Mouse (Mus musculus): ENCODE measurements around the gene Nefh. TPM values are rescaled to one million over a fixed set of nuclear protein-coding genes. Genes with fewer than 3 reads are reported as not detected.

The Nefh gene
- polyA plus RNA-seq, 2 experiments = 0.16 to 0.22 TPM

GRCm38 (mm10) chr11:4894848-4895816 lies 52.7 kb downstream of the Nefh start, which contains the start of gene Thoc5:
Thoc5 (plus strand) TSS chr11:4895320.
- Histone ChIP-seq H3K27me3 (ENCODE audit: control insufficient read depth, insufficient read depth, low read length) (no peaks in the 10 kb centered on the region), H3K27ac (peak within 1 kb of the TSS; percentile 21), H3K4me1 (replicated peaks; ENCODE audit: control insufficient read depth in 2 of 2, insufficient read depth in 2 of 2, low read length in 1 of 2) (peaks cover 0 to 6% of the 10 kb centered on the region in 2 experiments; a peak in 3 of 4 replicates), H3K9me3 (ENCODE audit: control insufficient read depth, low read length) (no peaks in the 10 kb centered on the region), H3K4me2 (ENCODE audit: low read depth) (peak within 1 kb of the TSS; percentile 93), H3K9ac (replicated peaks) (peak within 1 kb of the TSS; percentile 83), H3K4me3 (ENCODE audit: insufficient read depth in 1 of 2, low read depth in 2 of 2, low read length in 2 of 2) (peak within 1 kb of the TSS; percentile 84 to 93), H3K36me3 (replicated peaks; ENCODE audit: control insufficient read depth, insufficient read depth, low read depth) (0 out of 2 replicates have a peak, but pooled peaks cover 2% of the 10 kb centered on the region)
- ATAC-seq (ENCODE audit: insufficient read depth) (peak; percentile 84), DNase-seq (ENCODE audit: low read depth in 3 of 3, low spot score in 3 of 3) (peak; percentile 66 to 79 (median 71))
- 2% methylated on average over 52 of the region's 52 CpGs for WGBS (ENCODE audit: insufficient replicate concordance)
- no peak for TF ChIP-seq EP300 (IDR thresholded peaks at IDR 0.05; ENCODE audit: low read depth)
- TF ChIP-seq CTCF (IDR thresholded peaks at IDR 0.05; ENCODE audit: low read depth) = no peak

Small RNAs within 50 kb of the gene (microRNA-seq; reads per million reads assigned to microRNA genes)
- gene Mir6918 = not detected

Other genes with a start within 250 kb of the Nefh start
- gene Uqcr10, start 243.7 kb downstream of the Nefh start, polyA plus RNA-seq (2012; rRNA removed) = 481 and 569 TPM in 2 replicates
- 728 and 747 TPM in 2 replicates for gene Uqcr10, start 243.7 kb downstream of the Nefh start, polyA plus RNA-seq (2014; fragmentation: Nextera tagmentation; extraction: Ambion mirVana)
- gene Zmat5, start 243.4 kb downstream of the Nefh start, polyA plus RNA-seq (2012; rRNA removed) = 15.5 and 15.9 TPM in 2 replicates
- gene Zmat5, start 243.4 kb downstream of the Nefh start, polyA plus RNA-seq (2014; fragmentation: Nextera tagmentation; extraction: Ambion mirVana) = 25.7 and 26.3 TPM in 2 replicates
- 0.02 TPM in 2 replicates for gene Cabp7, start 201.3 kb downstream of the Nefh start, polyA plus RNA-seq (2012; rRNA removed)
- 0.04 and 0.09 TPM in 2 replicates for gene Cabp7, start 201.3 kb downstream of the Nefh start, polyA plus RNA-seq (2014; fragmentation: Nextera tagmentation; extraction: Ambion mirVana)
- 9.3 and 12.1 TPM in 2 replicates for gene Nf2, start 98.5 kb downstream of the Nefh start, polyA plus RNA-seq (2012; rRNA removed)
- 10.7 TPM in 2 replicates for gene Nf2, start 98.5 kb downstream of the Nefh start, polyA plus RNA-seq (2014; fragmentation: Nextera tagmentation; extraction: Ambion mirVana)
- gene Nipsnap1, start 74.1 kb downstream of the Nefh start, polyA plus RNA-seq (2012; rRNA removed) = 33.2 and 41.9 TPM in 2 replicates
- 63.4 and 70.2 TPM in 2 replicates for gene Nipsnap1, start 74.1 kb downstream of the Nefh start, polyA plus RNA-seq (2014; fragmentation: Nextera tagmentation; extraction: Ambion mirVana)
- 12.8 and 17.2 TPM in 2 replicates for gene Thoc5, start 52.7 kb downstream of the Nefh start, polyA plus RNA-seq (2012; rRNA removed)
- gene Thoc5, start 52.7 kb downstream of the Nefh start, polyA plus RNA-seq (2014; fragmentation: Nextera tagmentation; extraction: Ambion mirVana) = 15.9 and 19.3 TPM in 2 replicates
- gene Ap1b1, start 38.8 kb upstream of the Nefh start, polyA plus RNA-seq (2012; rRNA removed) = 54.1 and 58.8 TPM in 2 replicates
- gene Ap1b1, start 38.8 kb upstream of the Nefh start, polyA plus RNA-seq (2014; fragmentation: Nextera tagmentation; extraction: Ambion mirVana) = 64.1 and 77.8 TPM in 2 replicates
- 0.21 and 0.32 TPM in 2 replicates for gene Rasl10a, start 110.1 kb upstream of the Nefh start, polyA plus RNA-seq (2012; rRNA removed)
- 0.34 and 0.38 TPM in 2 replicates for gene Rasl10a, start 110.1 kb upstream of the Nefh start, polyA plus RNA-seq (2014; fragmentation: Nextera tagmentation; extraction: Ambion mirVana)
- 10.9 and 11.3 TPM in 2 replicates for gene Gas2l1, start 117.3 kb upstream of the Nefh start, polyA plus RNA-seq (2012; rRNA removed)
- 12.1 and 17.1 TPM in 2 replicates for gene Gas2l1, start 117.3 kb upstream of the Nefh start, polyA plus RNA-seq (2014; fragmentation: Nextera tagmentation; extraction: Ambion mirVana)
- 11.0 and 15.0 TPM in 2 replicates for gene Rhbdd3, start 150.9 kb upstream of the Nefh start, polyA plus RNA-seq (2012; rRNA removed)
- gene Rhbdd3, start 150.9 kb upstream of the Nefh start, polyA plus RNA-seq (2014; fragmentation: Nextera tagmentation; extraction: Ambion mirVana) = 11.1 and 11.8 TPM in 2 replicates
- gene Ewsr1, start 151.2 kb upstream of the Nefh start, polyA plus RNA-seq (2012; rRNA removed) = 185 and 220 TPM in 2 replicates
- gene Ewsr1, start 151.2 kb upstream of the Nefh start, polyA plus RNA-seq (2014; fragmentation: Nextera tagmentation; extraction: Ambion mirVana) = 113 and 132 TPM in 2 replicates
- gene Emid1, start 204.2 kb upstream of the Nefh start, polyA plus RNA-seq (2012; rRNA removed) = 1.3 and 1.5 TPM in 2 replicates
- 1.3 and 1.9 TPM in 2 replicates for gene Emid1, start 204.2 kb upstream of the Nefh start, polyA plus RNA-seq (2014; fragmentation: Nextera tagmentation; extraction: Ambion mirVana)